Comparison of ENCODE assay signal across 8 mouse cellular contexts in the genomic region with DNA sequence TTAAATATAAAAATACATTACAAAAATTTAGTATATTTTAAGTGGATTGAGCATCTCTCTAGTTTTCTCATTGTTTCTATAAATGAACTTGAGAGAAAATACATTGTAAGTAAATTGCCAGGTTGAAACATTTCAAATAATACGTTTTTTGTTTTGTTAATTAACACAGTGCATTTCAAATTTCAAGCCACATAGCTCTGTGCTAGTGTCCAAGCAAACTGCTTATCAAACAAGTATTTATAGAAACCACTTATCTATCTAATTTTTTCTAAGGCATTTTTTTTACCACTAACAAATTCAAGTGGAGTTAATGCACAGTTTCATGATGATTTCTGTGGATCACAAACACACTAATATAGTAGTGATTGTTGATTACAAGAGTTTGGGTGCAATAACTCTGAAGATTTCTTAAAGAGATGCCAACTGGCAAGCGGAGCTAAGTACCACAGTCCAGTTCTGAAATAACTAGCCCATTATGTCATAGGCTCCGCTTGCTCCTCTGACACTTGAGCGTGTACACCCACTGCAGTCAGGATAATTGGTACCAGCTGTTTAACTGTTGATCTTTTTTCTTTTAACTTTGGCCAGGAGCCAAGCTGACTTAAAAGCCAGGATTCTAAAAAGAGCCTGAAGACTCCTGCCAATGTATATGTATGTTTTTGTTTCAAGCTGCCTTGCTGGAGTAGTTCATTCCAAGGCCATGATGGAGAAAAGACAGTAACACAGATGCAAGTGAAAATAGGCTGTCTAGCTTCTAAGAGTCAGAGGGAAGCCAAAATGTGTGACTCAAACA.
DNase-seq lines count a peak whose midpoint lies in the region; ATAC-seq and TF ChIP-seq lines count a peak whose summit lies in the region.

No protein-coding gene starts in this region.

- TF ChIP-seq CTCF in gastrocnemius, adult 2 months (IDR thresholded peaks at IDR 0.05), result no peak
- no peak for TF ChIP-seq CTCF in lung, embryonic 14.5 days (IDR thresholded peaks at IDR 0.05; ENCODE audit: low read depth)

- H3K27me3 ChIP-seq in hindbrain, embryonic 14.5 days (ENCODE audit: control insufficient read depth, insufficient read depth, low read length), result no peaks in the 10 kb centered on the region
- no peaks in the 10 kb centered on the region for H3K27me3 ChIP-seq in lung, embryonic 14.5 days (ENCODE audit: insufficient read depth, low read length)

- no peak overlapping the region for H3K4me2 ChIP-seq in hindbrain, embryonic 14.5 days (replicated peaks)
- H3K4me2 ChIP-seq in lung, embryonic 14.5 days, result no peak overlapping the region

- no peak overlapping the region for H3K4me3 ChIP-seq in gastrocnemius, adult 2 months
- no peak overlapping the region for H3K4me3 ChIP-seq in hindbrain, embryonic 14.5 days (replicated peaks; ENCODE audit: low read length)
- no peak overlapping the region for H3K4me3 ChIP-seq in lung, embryonic 14.5 days (ENCODE audit: low read depth, low read length)

- WGBS in hindbrain, embryonic 14.5 days, result 46% methylated on average over 4 of the region's 4 CpGs
- WGBS in lung, embryonic 14.5 days, result 10% methylated on average over 4 of the region's 4 CpGs

- peak; percentile 17 to 27 for DNase-seq in right cerebral cortex, adult 2 months (ENCODE audit: low spot score in 2 of 2)
- DNase-seq in right cerebral cortex, postnatal 36 days (ENCODE audit: low spot score in 2 of 2), result no peak
- DNase-seq in gastrocnemius, adult 2 months, result peak; percentile 34
- DNase-seq in hindbrain, embryonic 14.5 days (ENCODE audit: low spot score), result peak; percentile 76
- peak; percentile 99 for DNase-seq in lung, embryonic 14.5 days
- DNase-seq in right cerebral cortex, postnatal 14 days, result peak; percentile 4
- DNase-seq in spleen, postnatal 36 days (ENCODE audit: low spot score in 2 of 2), result no peak
- no peak for DNase-seq in c-Kit-positive CD71-positive TER-119-positive erythroid progenitor cells, embryonic 14.5 days (ENCODE audit: low spot score)

- H3K4me1 ChIP-seq in hindbrain, embryonic 14.5 days (replicated peaks; ENCODE audit: control insufficient read depth, insufficient read depth, low read length), result 0 out of 2 replicates have a peak, but pooled peaks cover 4% of the 10 kb centered on the region
- H3K4me1 ChIP-seq in lung, embryonic 14.5 days (ENCODE audit: insufficient read depth), result no peaks in the 10 kb centered on the region

- ATAC-seq in hindbrain, embryonic 14.5 days (ENCODE audit: low FRiP score), result peak; percentile 91
- peak; percentile 100 for ATAC-seq in lung, embryonic 14.5 days (ENCODE audit: insufficient read depth)

- H3K9ac ChIP-seq in hindbrain, embryonic 14.5 days, result no peak overlapping the region
- no peak overlapping the region for H3K9ac ChIP-seq in lung, embryonic 14.5 days

- intact Hi-C loops in gastrocnemius, adult 2 months (cut with DNase I), result no loop called here

- H3K9me3 ChIP-seq in hindbrain, embryonic 14.5 days (ENCODE audit: control insufficient read depth, low read length), result no peaks in the 10 kb centered on the region
- H3K9me3 ChIP-seq in lung, embryonic 14.5 days (ENCODE audit: low read depth, low read length), result no peaks in the 10 kb centered on the region

- H3K27ac ChIP-seq in gastrocnemius, adult 2 months, result peak overlapping the region; percentile 52
- H3K27ac ChIP-seq in hindbrain, embryonic 14.5 days, result no peak overlapping the region
- peak overlapping the region; percentile 13; the same call in 1 of the 2 replicates for H3K27ac ChIP-seq in lung, embryonic 14.5 days (ENCODE audit: low read depth)

- no peaks in the 10 kb centered on the region for H3K36me3 ChIP-seq in hindbrain, embryonic 14.5 days (replicated peaks; ENCODE audit: control insufficient read depth, insufficient read depth)
- no peaks in the 10 kb centered on the region for H3K36me3 ChIP-seq in lung, embryonic 14.5 days (ENCODE audit: insufficient read depth)

Comparison
In these comparisons a context has a peak if more than half of its experiments do, and no peak if none do; other contexts are left out.
1. DNase-seq: peak in right cerebral cortex, adult 2 months (2 of 2), gastrocnemius, adult 2 months (single experiment), hindbrain, embryonic 14.5 days (single experiment), lung, embryonic 14.5 days (single experiment) and right cerebral cortex, postnatal 14 days (single experiment); none in right cerebral cortex, postnatal 36 days (0 of 2), spleen, postnatal 36 days (0 of 2) and c-Kit-positive CD71-positive TER-119-positive erythroid progenitor cells, embryonic 14.5 days (single experiment).